ENCODE assay signal across 17 mouse cellular contexts in genomic region chr7:67823943-67824645, GRCm38 (mm10).
DNase-seq lines count a peak whose midpoint lies in the region; ATAC-seq lines count a peak whose summit lies in the region.
"Had no signal": no experiment of that assay in that cellular context is flagged by ENCODE, and none has a peak within 500 bp of the region (broad histone marks: within the 10 kb centered on the region; RNA-seq: fewer than 3 reads in every experiment).

No protein-coding gene starts in this region.

- DNase-seq in frontal cortex, postnatal 25 days (ENCODE audit: low spot score in 2 of 2), result no peak
- peak; percentile 38 to 49 for DNase-seq in left cerebral cortex, postnatal 14 days (ENCODE audit: low spot score in 2 of 2)
- no peak for DNase-seq in left cerebral cortex, postnatal 10 days (ENCODE audit: extremely low spot score in 1 of 2, low spot score in 2 of 2)
- DNase-seq in urinary bladder, adult 2 months (ENCODE audit: low spot score), result peak; percentile 15
- no peak for DNase-seq in urinary bladder, postnatal 25 days (ENCODE audit: low spot score)
- no peak for DNase-seq in cerebellum, adult 9-11 months
- DNase-seq: adrenal gland, postnatal 14 days; cerebellum, adult 11-12 months; embryo, embryonic 11 days; gastrocnemius, postnatal 14 days; kidney, adult 18-20 months; layer of hippocampus, postnatal 36 days; liver; midbrain, embryonic 14.5 days; thymus, postnatal 25 days had no signal

- peak; percentile 94 for ATAC-seq in frontal cortex, adult (ENCODE audit: low TSS enrichment)
- ATAC-seq: lung, postnatal 0 days had no signal

- intact Hi-C loops in left cerebral cortex, postnatal 14 days (cut with DNase I), result no loop called here
- intact Hi-C loops in left cerebral cortex, postnatal 10 days (cut with DNase I), result no loop called here

Comparison
In these comparisons a context has a peak if more than half of its experiments do, and no peak if none do; other contexts are left out.
1. DNase-seq: peak in left cerebral cortex, postnatal 14 days (2 of 2) and urinary bladder, adult 2 months (single experiment); none in frontal cortex, postnatal 25 days (0 of 2), left cerebral cortex, postnatal 10 days (0 of 2), urinary bladder, postnatal 25 days (single experiment) and cerebellum, adult 9-11 months (single experiment).